Comparison of ENCODE assay signal across 8 mouse cellular contexts in the genomic region with DNA sequence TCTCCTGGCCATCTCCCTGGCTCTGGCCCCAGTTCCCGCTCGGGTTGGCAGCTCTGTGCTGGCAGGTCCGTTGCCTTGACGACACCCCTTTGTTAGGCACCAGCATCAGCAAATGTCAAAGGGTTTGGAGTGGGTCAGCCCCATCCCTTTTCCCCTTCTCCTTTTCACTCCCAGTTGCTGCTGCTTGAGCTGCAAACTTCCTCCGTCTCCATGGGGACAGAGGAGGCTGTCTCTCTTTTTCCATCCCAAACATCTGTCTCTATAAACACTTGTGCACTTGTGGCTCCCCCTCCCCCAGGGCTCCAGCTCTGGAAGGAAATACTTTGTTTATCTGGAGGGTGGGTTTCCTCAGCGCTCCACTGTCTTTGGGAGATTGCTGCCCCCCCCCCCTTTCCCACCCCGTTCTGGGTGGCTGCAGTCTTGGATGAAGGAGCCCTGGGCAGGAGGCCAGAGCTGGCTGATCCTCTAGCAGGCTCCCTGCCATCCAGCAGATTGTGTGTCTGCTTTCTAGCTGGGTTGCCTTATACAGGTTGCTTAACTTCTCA. TPM values are rescaled to one million over a fixed set of nuclear protein-coding genes. Genes with fewer than 3 reads are reported as not detected.
A peak's percentile ranks its signal among the peaks of the same experiment; 100 is the strongest.
DNase-seq lines count a peak whose midpoint lies in the region; ATAC-seq lines count a peak whose summit lies in the region.

No protein-coding gene starts in this region.

- no peaks in the 10 kb centered on the region for H3K9me3 ChIP-seq in embryonic facial prominence, embryonic 11.5 days (replicated peaks; ENCODE audit: control insufficient read depth, low read length)
- no peaks in the 10 kb centered on the region for H3K9me3 ChIP-seq in midbrain, embryonic 16.5 days (replicated peaks; ENCODE audit: control insufficient read depth, low read length, poor library complexity, severe bottlenecking)

- no peak overlapping the region for H3K4me3 ChIP-seq in embryonic facial prominence, embryonic 11.5 days (ENCODE audit: low read depth, low read length)
- H3K4me3 ChIP-seq in midbrain, embryonic 16.5 days (ENCODE audit: low read depth, low read length) = no peak overlapping the region

- no peaks in the 10 kb centered on the region for H3K36me3 ChIP-seq in embryonic facial prominence, embryonic 11.5 days (replicated peaks; ENCODE audit: control insufficient read depth, insufficient read depth, low read depth, low read length)
- H3K36me3 ChIP-seq in midbrain, embryonic 16.5 days (ENCODE audit: control insufficient read depth, insufficient read depth, low read length) = no peaks in the 10 kb centered on the region

- no peak overlapping the region for H3K4me2 ChIP-seq in embryonic facial prominence, embryonic 11.5 days (ENCODE audit: low read depth, low read length)
- H3K4me2 ChIP-seq in midbrain, embryonic 16.5 days (ENCODE audit: low read length) = peak overlapping the region; percentile 4; the same call in 1 of the 2 replicates

- ATAC-seq in embryonic facial prominence, embryonic 11.5 days (replicated peaks; ENCODE audit: insufficient number of reproducible peaks, low FRiP score, low TSS enrichment, low read depth) = peak; percentile 85
- peak; percentile 91 for ATAC-seq in midbrain, embryonic 16.5 days

- H3K9ac ChIP-seq in embryonic facial prominence, embryonic 11.5 days (replicated peaks; ENCODE audit: low read length) = no peak overlapping the region; the same call in 1 of the 2 replicates
- H3K9ac ChIP-seq in midbrain, embryonic 16.5 days (ENCODE audit: low read depth, low read length) = 0 out of 2 replicates have a peak overlapping the region, but pooled peaks have one; percentile 23

- peaks cover 13% of the 10 kb centered on the region for H3K4me1 ChIP-seq in embryonic facial prominence, embryonic 11.5 days (ENCODE audit: control insufficient read depth, insufficient read depth, low read length)
- peaks cover 22% of the 10 kb centered on the region for H3K4me1 ChIP-seq in midbrain, embryonic 16.5 days (ENCODE audit: control insufficient read depth, insufficient read depth, low read length)

- no peaks in the 10 kb centered on the region for H3K27me3 ChIP-seq in embryonic facial prominence, embryonic 11.5 days (ENCODE audit: control insufficient read depth, insufficient read depth, low read length)
- no peaks in the 10 kb centered on the region; the same call in 1 of the 2 replicates for H3K27me3 ChIP-seq in midbrain, embryonic 16.5 days (ENCODE audit: control insufficient read depth, insufficient read depth, low read depth, low read length)

- peak overlapping the region; percentile 86 for H3K27ac ChIP-seq in embryonic facial prominence, embryonic 11.5 days (replicated peaks; ENCODE audit: low read depth, low read length)
- peak overlapping the region; percentile 62 for H3K27ac ChIP-seq in midbrain, embryonic 16.5 days (ENCODE audit: low read length)

- DNase-seq in frontal cortex, adult 2 months (ENCODE audit: extremely low spot score in 1 of 2, low spot score in 1 of 2) = peak; percentile 39 to 82
- no peak for DNase-seq in frontal cortex, postnatal 14 days (ENCODE audit: low spot score in 2 of 2)
- peak; percentile 84 for DNase-seq in embryonic facial prominence, embryonic 11.5 days (ENCODE audit: low spot score)
- DNase-seq in heart, adult 9 months (ENCODE audit: low spot score in 2 of 2) = peak; percentile 82 to 87
- DNase-seq in kidney, adult 8-10 months = peak; percentile 39 to 41
- DNase-seq in liver = peak; percentile 66
- peak; percentile 55 for DNase-seq in urinary bladder, postnatal 25 days (ENCODE audit: low spot score)

- WGBS in embryonic facial prominence, embryonic 11.5 days = 1% methylated on average over 7 of the region's 7 CpGs
- 2% methylated on average over 7 of the region's 7 CpGs for WGBS in midbrain, embryonic 16.5 days

RNA-seq across cellular contexts. Expression of gene Socs3, which starts 30.0 kb away (rescaled TPM):
- polyA plus RNA-seq in frontal cortex, adult 2 months (2012; rRNA removed) = 4.5 and 5.8 TPM in 2 replicates
- 8.4 and 9.8 TPM in 2 replicates for polyA plus RNA-seq in embryonic facial prominence, embryonic 11.5 days (2014; fragmentation: Nextera tagmentation; extraction: Ambion mirVana)
- 5.9 and 7.2 TPM in 2 replicates for polyA plus RNA-seq in midbrain, embryonic 16.5 days (2015; fragmentation: Nextera tagmentation; extraction: Ambion mirVana)

RNA-seq across cellular contexts. Expression of gene Pgs1, which starts 46.3 kb away (rescaled TPM):
- 69.6 and 74.3 TPM in 2 replicates for polyA plus RNA-seq in frontal cortex, adult 2 months (2012; rRNA removed)
- polyA plus RNA-seq in embryonic facial prominence, embryonic 11.5 days (2014; fragmentation: Nextera tagmentation; extraction: Ambion mirVana) = 33.7 and 34.7 TPM in 2 replicates
- polyA plus RNA-seq in midbrain, embryonic 16.5 days (2015; fragmentation: Nextera tagmentation; extraction: Ambion mirVana) = 61.2 and 62.1 TPM in 2 replicates

Comparison
In these comparisons a context has a peak if more than half of its experiments do, and no peak if none do; other contexts are left out.
1. DNase-seq: peak in frontal cortex, adult 2 months (2 of 2), embryonic facial prominence, embryonic 11.5 days (single experiment), heart, adult 9 months (2 of 2), kidney, adult 8-10 months (2 of 2), liver (single experiment) and urinary bladder, postnatal 25 days (single experiment); none in frontal cortex, postnatal 14 days (0 of 2).